Mouse (Mus musculus) heart, adult 2 months (tissue): ENCODE results near the gene Cd79b. TPM values are rescaled to one million over a fixed set of nuclear protein-coding genes. Genes with fewer than 3 reads are reported as not detected.

Experiments
- DNase-seq, 2 experiments: peaks; one replicate each; pipeline ENCODE4 v3.0.0; 2021
- H3K27ac ChIP-seq: fragments of 200-600 bp; 2 replicates; pipeline ENCODE4 v1.8.1; 2022
- H3K27me3 ChIP-seq: fragments of 200-500 bp; 2 replicates; pipeline ENCODE4 v1.6.1; 2012; ENCODE audit warnings: mild to moderate bottlenecking, low read length, inconsistent platforms, mixed read lengths; ENCODE audit not compliant: control insufficient read depth, insufficient read depth
- H3K36me3 ChIP-seq: fragments of 200-500 bp; 2 replicates; pipeline ENCODE4 v1.6.1; 2012; ENCODE audit warnings: low read length, inconsistent platforms; ENCODE audit not compliant: control insufficient read depth, insufficient read depth
- H3K4me1 ChIP-seq: fragments of 200-500 bp; 2 replicates; pipeline ENCODE4 v1.6.1; 2011; ENCODE audit warnings: low read length; ENCODE audit not compliant: control insufficient read depth, insufficient read depth
- H3K4me3 ChIP-seq: fragments of 200-600 bp; 2 replicates; pipeline ENCODE4 v1.8.1; 2022
- H3K79me2 ChIP-seq: fragments of 200-500 bp; replicated peaks from 2 replicates; pipeline ENCODE4 v1.6.1; 2012; ENCODE audit warnings: mild to moderate bottlenecking, inconsistent platforms, low read length, moderate library complexity, mixed read lengths; ENCODE audit not compliant: control insufficient read depth, insufficient read depth
- H3K9ac ChIP-seq: fragments of 200-500 bp; 2 replicates; pipeline ENCODE4 v1.6.1; 2012; ENCODE audit warnings: low read depth, mild to moderate bottlenecking, control low read depth, inconsistent platforms, low read length, mixed read lengths
- CTCF ChIP-seq: fragments of 200-600 bp; IDR thresholded peaks from 2 replicates; pipeline ENCODE4 v1.8.1; 2022; ENCODE audit warnings: antibody characterized with exemption, mild to moderate bottlenecking, moderate library complexity
- EP300 ChIP-seq: fragments of 200-500 bp; IDR thresholded peaks from 2 replicates; pipeline ENCODE4 v1.6.1; 2011; ENCODE audit warnings: low read depth, low read length, control low read depth; ENCODE audit not compliant: insufficient read depth
- POLR2A ChIP-seq: fragments of 200-500 bp; IDR thresholded peaks from 2 replicates; pipeline ENCODE4 v1.6.1; 2011; ENCODE audit warnings: mild to moderate bottlenecking, low read depth, low read length, control low read depth; ENCODE audit not compliant: insufficient read depth
- WGBS: fragments of 180-500 bp; shearing (Covaris S2); methylation state at CpG from one replicate; pipeline ENCODE4 v1.1.7; 2018; 5-methylcytosine and 5-hydroxymethylcytosine counted together
- intact Hi-C: fragments of 180-260 bp; cut with DNase I; formaldehyde crosslinking; loops from one replicate; pipeline ENCODE4 v1.15.1; 2025
- polyA plus RNA-seq: library from polyadenylated mRNA; depleted of rRNA; stranded (reverse); fragments of >200 nt; gene quantifications from 2 replicates; pipeline ENCODE4 v1.2.3, GENCODE M21; 2012
- total RNA-seq, 2 experiments: library from RNA; stranded (reverse); gene quantifications; 2 replicates each; pipeline ENCODE4 v1.2.3; 2021

The Cd79b gene
- total and polyA plus RNA-seq, 3 experiments = 1.7 to 10.1 (median 3.0) TPM

- H3K4me3 ChIP-seq = no peak overlapping the region
- intact Hi-C loops = loop anchor here (5.0 to 10.0 kb wide), 2 partner anchors 337 to 510 kb away; partner anchors contain the start of genes Cep95, Ddx5 and Tex2
- 58% methylated on average over 7 of the region's 7 CpGs for WGBS
- no peak for DNase-seq
- peaks cover 13% of the 10 kb centered on the region for H3K4me1 ChIP-seq
- H3K27me3 ChIP-seq = no peaks in the 10 kb centered on the region
- TF ChIP-seq CTCF = no peak
- no peak for TF ChIP-seq POLR2A
- TF ChIP-seq EP300 = no peak
- H3K9ac ChIP-seq = no peak overlapping the region
- H3K27ac ChIP-seq = no peak overlapping the region
- peaks cover 3% of the 10 kb centered on the region; the same call in 1 of the 2 replicates for H3K36me3 ChIP-seq
- no peaks in the 10 kb centered on the region; the same call in 1 of the 2 replicates for H3K79me2 ChIP-seq
Measured at GRCm38 (mm10) chr11:106274971-106275411, 39.6 kb downstream of the Cd79b start.

- H3K4me1 ChIP-seq = peaks cover 14% of the 10 kb centered on the region
- intact Hi-C loops = loop anchor here (5.0 to 10.0 kb wide), 2 partner anchors 338 to 510 kb away; partner anchors contain the start of genes Cep95, Ddx5 and Tex2
- TF ChIP-seq POLR2A = no peak
- no peak for TF ChIP-seq EP300
- no peak for TF ChIP-seq CTCF
- no peak overlapping the region for H3K4me3 ChIP-seq
- WGBS = 88% methylated on average over 1 of the region's 1 CpGs
- peaks cover 3% of the 10 kb centered on the region; the same call in 1 of the 2 replicates for H3K36me3 ChIP-seq
- DNase-seq = no peak
- no peaks in the 10 kb centered on the region; the same call in 1 of the 2 replicates for H3K79me2 ChIP-seq
- no peaks in the 10 kb centered on the region for H3K27me3 ChIP-seq
- no peak overlapping the region for H3K27ac ChIP-seq
- H3K9ac ChIP-seq = no peak overlapping the region
Measured at GRCm38 (mm10) chr11:106274374-106274773, 40.2 kb downstream of the Cd79b start.

- peaks cover 6% of the 10 kb centered on the region; the same call in 1 of the 2 replicates for H3K36me3 ChIP-seq
- no peak overlapping the region for H3K27ac ChIP-seq
- H3K9ac ChIP-seq = no peak overlapping the region
- 96% methylated on average over 6 of the region's 6 CpGs for WGBS
- DNase-seq = no peak
- intact Hi-C loops = loop anchor here (2.0 to 10.0 kb wide), 3 partner anchors 57 to 511 kb away; partner anchors contain the start of genes Ccdc47, Cep95, Ddx42 and Ddx5
- no peaks in the 10 kb centered on the region for H3K27me3 ChIP-seq
- H3K4me3 ChIP-seq = no peak overlapping the region
- H3K79me2 ChIP-seq = no peaks in the 10 kb centered on the region; the same call in 1 of the 2 replicates
- no peak for TF ChIP-seq CTCF
- TF ChIP-seq EP300 = no peak
- TF ChIP-seq POLR2A = no peak
- H3K4me1 ChIP-seq = peaks cover 16% of the 10 kb centered on the region
Measured at GRCm38 (mm10) chr11:106273811-106274210, 40.8 kb downstream of the Cd79b start.

- DNase-seq = no peak
- TF ChIP-seq CTCF = no peak
- TF ChIP-seq POLR2A = no peak
- no peak for TF ChIP-seq EP300
- Histone ChIP-seq H3K4me1 (peaks cover 20% of the 10 kb centered on the region), H3K4me3 (peak overlapping the region; percentile 94), H3K27me3 (no peaks in the 10 kb centered on the region), H3K9ac (peak overlapping the region; percentile 74), H3K36me3 (peaks cover 8% of the 10 kb centered on the region; the same call in 1 of the 2 replicates), H3K79me2 (no peaks in the 10 kb centered on the region; the same call in 1 of the 2 replicates), H3K27ac (peak overlapping the region; percentile 87)
- WGBS = 10% methylated on average over 16 of the region's 16 CpGs
- intact Hi-C loops = loop anchor here (2.0 to 10.0 kb wide), 3 partner anchors 56 to 512 kb away; partner anchors contain the start of genes Ccdc47, Cep95, Ddx42 and Ddx5
Measured at GRCm38 (mm10) chr11:106273311-106273684, 41.3 kb downstream of the Cd79b start.

- intact Hi-C loops = loop anchor here (2.0 to 10.0 kb wide), 3 partner anchors 56 to 512 kb away; partner anchors contain the start of genes Ccdc47, Cep95, Ddx42 and Ddx5
- Histone ChIP-seq H3K79me2 (no peaks in the 10 kb centered on the region; the same call in 1 of the 2 replicates), H3K9ac (peak within 1 kb of the TSS; percentile 98), H3K4me1 (peaks cover 24% of the 10 kb centered on the region), H3K36me3 (peaks cover 8% of the 10 kb centered on the region; the same call in 1 of the 2 replicates), H3K27ac (peak within 1 kb of the TSS; percentile 97), H3K27me3 (no peaks in the 10 kb centered on the region), H3K4me3 (peak within 1 kb of the TSS; percentile 94)
- WGBS = under 1% methylated on average over 72 of the region's 72 CpGs
- peak; percentile 99 to 100 for DNase-seq
- TF ChIP-seq EP300 (0 out of 2 replicates have a peak, but pooled peaks have one; percentile 31), POLR2A (peak; percentile 91), CTCF (no peak)
Measured at GRCm38 (mm10) chr11:106272644-106273310, 41.8 kb downstream of the Cd79b start, which contains the start of gene Smarcd2. TSS of gene Smarcd2 (minus strand) at chr11:106272972.
